Mouse (Mus musculus) intestine, embryonic 15.5 days (tissue): Measurements from ENCODE around the gene Bag5. TPM values are rescaled to one million over a fixed set of nuclear protein-coding genes. Genes with fewer than 3 reads are reported as not detected.
"Not testable (repeated sequence)": the region's sequence is repeated elsewhere in the genome, so short reads cannot be mapped to it uniquely, and the experiment has no call there.

Experiments used
- ATAC-seq: fragments of 200-750 bp; cut with Nextera tagmentation; 2 replicates; pipeline ENCODE4 v1.8.0; 2017; ENCODE audit warnings: moderate TSS enrichment, moderate library complexity
- H3K27ac ChIP-seq: fragments of 300-500 bp; sonication (generic); 2 replicates; pipeline ENCODE4 v1.5.1; 2015; ENCODE audit warnings: mild to moderate bottlenecking, inconsistent platforms
- H3K27me3 ChIP-seq: fragments of 300-500 bp; sonication (generic); replicated peaks from 2 replicates; pipeline ENCODE4 v1.6.1; 2015; ENCODE audit warnings: inconsistent platforms
- H3K36me3 ChIP-seq: fragments of 300-500 bp; sonication (generic); 2 replicates; pipeline ENCODE4 v1.6.1; 2015; ENCODE audit warnings: inconsistent platforms
- H3K4me1 ChIP-seq: fragments of 300-500 bp; sonication (generic); replicated peaks from 2 replicates; pipeline ENCODE4 v1.6.1; 2015; ENCODE audit warnings: inconsistent platforms
- H3K4me2 ChIP-seq: fragments of 300-500 bp; sonication (generic); replicated peaks from 2 replicates; pipeline ENCODE4 v1.6.1; 2015; ENCODE audit warnings: mild to moderate bottlenecking, inconsistent platforms
- H3K4me3 ChIP-seq: fragments of 300-500 bp; sonication (generic); replicated peaks from 2 replicates; pipeline ENCODE4 v1.5.1; 2015; ENCODE audit warnings: inconsistent platforms
- H3K9ac ChIP-seq: fragments of 300-500 bp; sonication (generic); 2 replicates; pipeline ENCODE4 v1.6.1; 2015; ENCODE audit warnings: inconsistent platforms
- H3K9me3 ChIP-seq: fragments of 300-500 bp; sonication (generic); 2 replicates; pipeline ENCODE4 v1.6.1; 2016; ENCODE audit warnings: inconsistent platforms
- WGBS: fragments of 180-500 bp; shearing (Covaris S2); methylation state at CpG from one replicate; pipeline ENCODE4 v1.1.7; 2015; 5-methylcytosine and 5-hydroxymethylcytosine counted together
- polyA plus RNA-seq: library from polyadenylated mRNA; unstranded; fragments of >200 nt; fragmentation: Nextera tagmentation; extraction: Ambion mirVana; gene quantifications from 2 replicates; pipeline ENCODE4 v1.2.1, GENCODE M21; 2015

The Bag5 gene
- polyA plus RNA-seq, 1 experiment from 2014 or later: 48.7 TPM

- ATAC-seq: no peak
- H3K9ac ChIP-seq: peak overlapping the region; percentile 73
- H3K27me3 ChIP-seq: 0 out of 2 replicates have a peak, but pooled peaks cover 12% of the 10 kb centered on the region
- H3K27ac ChIP-seq: no peak overlapping the region
- peak overlapping the region; percentile 70 for H3K4me3 ChIP-seq
- peaks cover 43% of the 10 kb centered on the region for H3K4me1 ChIP-seq
- WGBS: 56% methylated on average over 8 of the region's 8 CpGs
- no peaks in the 10 kb centered on the region for H3K36me3 ChIP-seq
- no peaks in the 10 kb centered on the region for H3K9me3 ChIP-seq
- H3K4me2 ChIP-seq: peak overlapping the region; percentile 98
Observed at GRCm38 (mm10) chr12:111669961-111670360, 43.1 kb downstream of the Bag5 start.

GRCm38 (mm10) chr12:111669000-111669788 is 43.9 kb downstream of the Bag5 start:
- Histone ChIP-seq H3K9ac (peak overlapping the region; percentile 36; the same call in 1 of the 2 replicates), H3K4me1 (peaks cover 46% of the 10 kb centered on the region), H3K4me2 (peak overlapping the region; percentile 98), H3K9me3 (no peaks in the 10 kb centered on the region), H3K27ac (peak overlapping the region; percentile 88), H3K27me3 (0 out of 2 replicates have a peak, but pooled peaks cover 12% of the 10 kb centered on the region), H3K36me3 (no peaks in the 10 kb centered on the region), H3K4me3 (peak overlapping the region; percentile 70)
- ATAC-seq: 0 out of 2 replicates have a peak, but pooled peaks have one; percentile 1
- 65% methylated on average over 22 of the region's 23 CpGs for WGBS

- peak overlapping the region; percentile 70; the same call in 1 of the 2 replicates for H3K4me3 ChIP-seq
Observed at GRCm38 (mm10) chr12:111668457-111668912, 44.6 kb downstream of the Bag5 start.

GRCm38 (mm10) chr12:111667421-111667820 is 45.6 kb downstream of the Bag5 start:
- H3K9me3 ChIP-seq: no peaks in the 10 kb centered on the region
- no peaks in the 10 kb centered on the region for H3K36me3 ChIP-seq
- H3K4me2 ChIP-seq: no peak overlapping the region
- ATAC-seq: no peak
- no peak overlapping the region for H3K4me3 ChIP-seq
- H3K27me3 ChIP-seq: no peaks in the 10 kb centered on the region
- H3K27ac ChIP-seq: 0 out of 2 replicates have a peak overlapping the region, but pooled peaks have one; percentile 14
- peaks cover 49% of the 10 kb centered on the region for H3K4me1 ChIP-seq
- no peak overlapping the region for H3K9ac ChIP-seq
- 85% methylated on average over 5 of the region's 5 CpGs for WGBS

More at GRCm38 (mm10) chr12:111668457-111668912, 44.6 kb downstream of the Bag5 start:
- WGBS: 7% methylated on average over 8 of the region's 8 CpGs
- Histone ChIP-seq H3K27ac (peak overlapping the region; percentile 88), H3K36me3 (no peaks in the 10 kb centered on the region), H3K9ac (peak overlapping the region; percentile 36; the same call in 1 of the 2 replicates), H3K9me3 (no peaks in the 10 kb centered on the region), H3K27me3 (0 out of 2 replicates have a peak, but pooled peaks cover 8% of the 10 kb centered on the region), H3K4me2 (peak overlapping the region; percentile 98), H3K4me1 (peaks cover 53% of the 10 kb centered on the region)
- peak; percentile 64 for ATAC-seq

GRCm38 (mm10) chr12:111666380-111666779 is 46.7 kb downstream of the Bag5 start:
- H3K4me2 ChIP-seq: no peak overlapping the region
- H3K36me3 ChIP-seq: no peaks in the 10 kb centered on the region
- H3K4me1 ChIP-seq: peaks cover 45% of the 10 kb centered on the region
- ATAC-seq: no peak
- 75% methylated on average over 13 of the region's 13 CpGs for WGBS
- no peak overlapping the region for H3K9ac ChIP-seq
- H3K9me3 ChIP-seq: no peaks in the 10 kb centered on the region
- H3K27me3 ChIP-seq: no peaks in the 10 kb centered on the region
- H3K27ac ChIP-seq: no peak overlapping the region; the same call in 1 of the 2 replicates
- no peak overlapping the region for H3K4me3 ChIP-seq

- Histone ChIP-seq H3K9me3 (no peaks in the 10 kb centered on the region), H3K27ac (no peak overlapping the region), H3K27me3 (no peaks in the 10 kb centered on the region), H3K9ac (no peak overlapping the region), H3K36me3 (no peaks in the 10 kb centered on the region), H3K4me1 (peaks cover 34% of the 10 kb centered on the region), H3K4me3 (no peak overlapping the region), H3K4me2 (no peak overlapping the region)
- WGBS: 76% methylated on average over 13 of the region's 13 CpGs
- no peak for ATAC-seq
Observed at GRCm38 (mm10) chr12:111665041-111665880, 47.8 kb downstream of the Bag5 start.

GRCm38 (mm10) chr12:111664144-111664634 is 48.9 kb downstream of the Bag5 start:
- 24% methylated on average over 6 of the region's 6 CpGs for WGBS
- Histone ChIP-seq H3K27ac (peak overlapping the region; percentile 79), H3K4me1 (peaks cover 23% of the 10 kb centered on the region), H3K4me3 (no peak overlapping the region), H3K9ac (no peak overlapping the region), H3K4me2 (peak overlapping the region; percentile 38), H3K36me3 (peaks cover 3% of the 10 kb centered on the region; the same call in 1 of the 2 replicates), H3K9me3 (no peaks in the 10 kb centered on the region), H3K27me3 (no peaks in the 10 kb centered on the region)
- peak; percentile 50 for ATAC-seq

- no peak for ATAC-seq
- Histone ChIP-seq H3K9me3 (no peaks in the 10 kb centered on the region), H3K4me3 (no peak overlapping the region), H3K4me2 (peak overlapping the region; percentile 38), H3K27me3 (no peaks in the 10 kb centered on the region), H3K27ac (peak overlapping the region; percentile 79), H3K36me3 (peaks cover 5% of the 10 kb centered on the region; the same call in 1 of the 2 replicates), H3K4me1 (peaks cover 16% of the 10 kb centered on the region), H3K9ac (no peak overlapping the region)
- 56% methylated on average over 17 of the region's 17 CpGs for WGBS
Observed at GRCm38 (mm10) chr12:111663228-111664143, 49.6 kb downstream of the Bag5 start.

- not testable (repeated sequence) for H3K9ac ChIP-seq, H3K27me3 ChIP-seq, ATAC-seq, H3K27ac ChIP-seq, H3K4me2 ChIP-seq, H3K9me3 ChIP-seq, H3K4me3 ChIP-seq
- peaks cover 12% of the 10 kb centered on the region; the same call in 1 of the 2 replicates for H3K36me3 ChIP-seq
- WGBS: 95% methylated on average over 11 of the region's 11 CpGs
- H3K4me1 ChIP-seq: peaks cover 15% of the 10 kb centered on the region
Observed at GRCm38 (mm10) chr12:111661554-111661953, 51.5 kb downstream of the Bag5 start.

- Histone ChIP-seq H3K4me3 (no peak overlapping the region), H3K9me3 (no peaks in the 10 kb centered on the region), H3K9ac (no peak overlapping the region), H3K27me3 (no peaks in the 10 kb centered on the region), H3K27ac (no peak overlapping the region), H3K36me3 (peaks cover 14% of the 10 kb centered on the region; the same call in 1 of the 2 replicates), H3K4me1 (peaks cover 13% of the 10 kb centered on the region), H3K4me2 (no peak overlapping the region)
- WGBS: 96% methylated on average over 1 of the region's 1 CpGs
- no peak for ATAC-seq
Observed at GRCm38 (mm10) chr12:111660628-111661027, 52.4 kb downstream of the Bag5 start.
